Mouse (Mus musculus) olfactory bulb, adult 2 months (tissue): ENCODE results near the gene Fst.

Experiments
- CTCF ChIP-seq: fragments of 200-500 bp; IDR thresholded peaks from 2 replicates; pipeline ENCODE4 v1.5.1; 2012; ENCODE audit warnings: low read depth, mild to moderate bottlenecking, low read length, moderate library complexity; ENCODE audit not compliant: insufficient read depth
- POLR2A ChIP-seq: fragments of 200-500 bp; IDR thresholded peaks from 2 replicates; pipeline ENCODE4 v1.6.1; 2012; ENCODE audit warnings: mild to moderate bottlenecking, low read depth, low read length, moderate library complexity; ENCODE audit not compliant: insufficient read depth

DNA sequence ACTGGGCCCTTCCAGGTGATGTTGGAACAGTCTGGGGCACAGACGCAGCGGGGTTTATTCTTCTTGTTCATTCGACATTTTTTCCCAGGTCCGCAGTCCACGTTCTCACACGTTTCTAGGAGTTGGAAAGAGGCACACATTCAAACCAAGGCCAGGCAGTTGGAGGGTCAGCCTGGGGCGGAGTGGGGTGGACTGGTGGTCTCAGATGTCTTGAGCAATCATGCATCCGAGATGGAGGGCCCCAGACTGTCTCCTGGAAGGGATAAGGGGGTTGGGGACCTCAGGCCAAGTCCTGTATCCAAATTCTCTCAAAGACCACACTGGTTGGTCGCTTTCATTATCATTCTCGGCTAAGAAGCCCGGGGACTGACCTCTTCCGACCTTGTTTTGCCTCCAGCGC lies 3.0 kb downstream of the Fst start:
- TF ChIP-seq CTCF: no peak
- no peak for TF ChIP-seq POLR2A
